Mouse (Mus musculus): ENCODE data around the gene Sftpa1.

The Sftpa1 gene

GRCm38 (mm10) chr14:41160076-41160475, 28.5 kb downstream of the Sftpa1 start:
- DNase-seq (ENCODE audit: extremely low spot score, low read depth, low spot score) = no peak

- DNase-seq (ENCODE audit: extremely low spot score, low read depth, low spot score) = no peak
Observed at GRCm38 (mm10) chr14:41160743-41161142, 29.2 kb downstream of the Sftpa1 start.

- no peak for DNase-seq (ENCODE audit: extremely low spot score, low read depth, low spot score)
Observed at GRCm38 (mm10) chr14:41162663-41163062, 31.1 kb downstream of the Sftpa1 start.

GRCm38 (mm10) chr14:41167278-41167677, 35.7 kb downstream of the Sftpa1 start:
- no peak for DNase-seq (ENCODE audit: extremely low spot score, low read depth, low spot score)

- DNase-seq (ENCODE audit: extremely low spot score, low read depth, low spot score) = no peak
Observed at GRCm38 (mm10) chr14:41168567-41168966, 37.0 kb downstream of the Sftpa1 start.

- no peak for DNase-seq (ENCODE audit: extremely low spot score, low read depth, low spot score)
Observed at GRCm38 (mm10) chr14:41170514-41170913, 38.9 kb downstream of the Sftpa1 start.

GRCm38 (mm10) chr14:41174802-41175201, 43.2 kb downstream of the Sftpa1 start:
- no peak for DNase-seq (ENCODE audit: extremely low spot score, low read depth, low spot score)

- DNase-seq (ENCODE audit: extremely low spot score, low read depth, low spot score) = no peak
Observed at GRCm38 (mm10) chr14:41185059-41185821, 53.7 kb downstream of the Sftpa1 start, which contains the start of gene Sftpd. TSS of gene Sftpd (minus strand) at chr14:41185149.
